Mouse (Mus musculus): Measurements from ENCODE around the gene Kmt5b.

Kmt5b gene

GRCm38 (mm10) chr19:3844836-3845235 is 77.6 kb downstream of the Kmt5b start:
- no peak for DNase-seq (ENCODE audit: low read depth)

GRCm38 (mm10) chr19:3845339-3845738 is 78.1 kb downstream of the Kmt5b start:
- no peak for DNase-seq (ENCODE audit: low read depth)

- DNase-seq (ENCODE audit: low read depth) = no peak
Measured at GRCm38 (mm10) chr19:3845803-3846406, 78.7 kb downstream of the Kmt5b start.

- no peak for DNase-seq (ENCODE audit: low read depth)
Measured at GRCm38 (mm10) chr19:3846676-3847604, 79.7 kb downstream of the Kmt5b start.

GRCm38 (mm10) chr19:3847711-3848110 is 80.5 kb downstream of the Kmt5b start:
- no peak for DNase-seq (ENCODE audit: low read depth)

- DNase-seq (ENCODE audit: low read depth) = no peak
Measured at GRCm38 (mm10) chr19:3848207-3848808, 81.1 kb downstream of the Kmt5b start.

DNA sequence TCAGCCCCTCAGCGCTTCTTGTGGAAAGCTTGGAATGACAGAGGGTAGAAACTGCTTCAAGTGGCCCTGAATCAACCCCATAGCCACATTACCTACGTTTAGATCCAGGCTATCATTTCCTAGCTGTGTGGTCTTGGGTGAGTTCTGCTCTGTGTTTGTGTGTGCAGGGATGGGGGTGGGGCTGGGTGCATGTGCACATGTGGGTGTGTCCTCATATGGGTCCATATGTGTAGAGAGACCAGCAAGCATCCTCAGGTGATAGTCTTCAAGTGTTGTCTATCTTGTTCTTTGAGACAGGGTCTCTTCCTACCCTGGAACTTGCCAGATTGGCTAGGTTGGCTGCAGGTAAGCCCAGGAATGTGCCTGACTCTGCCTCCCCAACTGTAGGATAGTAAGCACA is 82.0 kb downstream of the Kmt5b start:
- no peak for DNase-seq (ENCODE audit: low read depth)

DNA sequence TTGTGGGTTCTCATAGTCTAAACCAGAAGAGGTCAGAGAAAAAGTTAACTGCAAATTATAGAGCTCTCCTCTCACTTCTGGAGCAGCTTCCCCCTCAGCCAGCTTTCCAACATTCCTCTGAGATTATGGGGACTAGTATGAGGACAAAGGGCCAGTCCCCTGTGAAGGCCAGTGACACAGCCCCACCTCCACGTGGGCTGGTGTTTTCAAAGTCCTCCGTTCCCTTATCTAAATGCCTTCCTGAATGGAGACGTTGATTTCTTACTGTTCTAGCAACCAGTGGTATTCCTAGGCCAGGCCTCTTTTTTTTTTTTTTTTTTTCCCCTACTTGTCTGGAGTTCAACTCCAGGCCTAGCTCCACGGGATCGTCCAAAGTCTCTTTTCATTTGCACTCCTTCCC is 82.9 kb downstream of the Kmt5b start:
- DNase-seq (ENCODE audit: low read depth) = no peak

GRCm38 (mm10) chr19:3850847-3851469 is 83.7 kb downstream of the Kmt5b start:
- DNase-seq (ENCODE audit: low read depth) = peak; percentile 85

- peak; percentile 94 for DNase-seq (ENCODE audit: low read depth)
Measured at GRCm38 (mm10) chr19:3851502-3851962, 84.3 kb downstream of the Kmt5b start, which contains the start of gene Chka. Gene Chka, plus strand, starts transcription at chr19:3851773.

- DNase-seq (ENCODE audit: low read depth) = peak; percentile 67
Measured at GRCm38 (mm10) chr19:3851979-3852681, 84.9 kb downstream of the Kmt5b start.

GRCm38 (mm10) chr19:3853121-3853520 is 85.9 kb downstream of the Kmt5b start:
- DNase-seq (ENCODE audit: low read depth) = no peak

DNA sequence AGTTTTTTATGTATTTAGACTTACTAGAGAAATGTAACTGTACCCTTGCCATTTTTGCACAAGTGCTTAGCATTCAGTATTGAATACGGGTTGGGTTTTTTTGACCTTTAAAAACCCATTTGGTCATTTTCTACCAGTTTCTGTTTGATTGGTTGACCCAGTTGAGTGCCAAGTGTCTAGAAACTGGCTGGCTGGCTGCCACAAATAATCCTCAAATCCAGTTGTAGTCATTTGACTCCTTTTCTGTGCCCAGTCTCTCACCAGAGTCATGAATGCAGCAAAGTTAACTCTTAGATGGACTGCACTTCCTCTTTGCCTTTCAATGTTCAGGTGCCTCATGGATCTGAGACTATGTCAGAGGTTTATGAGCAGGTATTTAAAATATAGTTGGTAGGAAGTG is 86.7 kb downstream of the Kmt5b start:
- DNase-seq (ENCODE audit: low read depth) = peak; percentile 32

DNA sequence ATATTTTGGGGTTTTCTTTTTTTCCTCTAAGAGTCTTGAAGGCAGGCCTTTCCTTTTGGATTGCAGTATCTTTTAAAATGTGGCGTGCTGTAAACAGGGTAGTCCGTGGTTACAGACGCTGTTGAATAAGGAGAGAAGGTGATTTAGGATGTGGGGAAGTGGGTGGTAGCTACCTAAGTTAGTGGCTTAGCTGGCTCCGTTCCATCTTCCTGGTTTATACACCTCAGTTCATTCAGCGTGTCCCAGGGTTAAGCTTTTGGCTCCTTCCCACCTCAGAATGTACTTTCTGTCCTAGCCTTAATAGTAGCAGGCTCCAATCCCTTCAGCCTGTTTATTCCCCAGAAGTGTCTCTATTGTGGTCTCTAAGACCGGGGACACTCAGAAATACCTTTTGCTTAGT is 87.9 kb downstream of the Kmt5b start:
- DNase-seq (ENCODE audit: low read depth) = no peak

DNA sequence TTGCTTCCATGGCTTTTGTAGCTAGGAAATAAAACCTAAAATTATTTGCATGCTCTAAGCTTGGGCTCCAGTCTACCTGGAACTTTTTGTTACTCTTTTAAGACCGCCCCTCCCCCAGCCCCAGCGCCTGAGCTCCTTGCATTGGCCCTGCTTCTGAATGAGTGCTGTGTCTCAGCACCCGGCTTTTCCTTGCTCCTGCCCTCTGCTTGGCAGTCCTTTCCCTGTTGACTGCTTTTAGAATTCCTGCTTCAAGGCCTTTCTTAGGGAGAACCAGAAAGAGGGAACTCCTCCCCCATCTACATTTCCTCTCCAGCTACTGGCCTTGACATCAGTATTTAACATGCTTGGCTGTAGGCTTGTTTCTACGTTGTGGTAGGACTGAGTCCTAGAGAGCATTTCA is 88.4 kb downstream of the Kmt5b start:
- no peak for DNase-seq (ENCODE audit: low read depth)

GRCm38 (mm10) chr19:3857220-3857619 is 90.0 kb downstream of the Kmt5b start:
- no peak for DNase-seq (ENCODE audit: low read depth)

DNA sequence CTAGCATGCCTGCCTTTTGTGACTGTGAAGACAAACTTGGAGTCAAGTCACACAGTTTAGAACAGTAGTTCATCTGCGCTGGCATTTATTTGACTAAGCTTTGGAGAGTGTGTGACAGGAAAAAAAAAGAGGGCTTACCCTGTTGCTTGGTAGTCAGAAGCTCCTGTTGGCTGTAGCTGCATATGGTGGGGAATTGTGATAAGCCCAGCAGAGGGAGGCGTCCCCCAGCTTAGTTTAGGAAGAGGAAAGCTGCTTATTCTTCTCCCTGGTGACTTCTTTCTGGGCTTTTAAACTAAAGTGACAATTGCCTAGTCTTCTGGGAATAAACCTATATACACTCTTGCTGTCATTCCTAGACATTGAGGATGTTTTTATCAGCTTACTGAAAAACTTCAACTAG is 95.5 kb downstream of the Kmt5b start:
- no peak for DNase-seq (ENCODE audit: low read depth)

GRCm38 (mm10) chr19:3864960-3865359 is 97.7 kb downstream of the Kmt5b start:
- DNase-seq (ENCODE audit: low read depth) = no peak

All from 416B (cell line).